7 mouse cellular contexts compared by ENCODE assay signal in the genomic region with DNA sequence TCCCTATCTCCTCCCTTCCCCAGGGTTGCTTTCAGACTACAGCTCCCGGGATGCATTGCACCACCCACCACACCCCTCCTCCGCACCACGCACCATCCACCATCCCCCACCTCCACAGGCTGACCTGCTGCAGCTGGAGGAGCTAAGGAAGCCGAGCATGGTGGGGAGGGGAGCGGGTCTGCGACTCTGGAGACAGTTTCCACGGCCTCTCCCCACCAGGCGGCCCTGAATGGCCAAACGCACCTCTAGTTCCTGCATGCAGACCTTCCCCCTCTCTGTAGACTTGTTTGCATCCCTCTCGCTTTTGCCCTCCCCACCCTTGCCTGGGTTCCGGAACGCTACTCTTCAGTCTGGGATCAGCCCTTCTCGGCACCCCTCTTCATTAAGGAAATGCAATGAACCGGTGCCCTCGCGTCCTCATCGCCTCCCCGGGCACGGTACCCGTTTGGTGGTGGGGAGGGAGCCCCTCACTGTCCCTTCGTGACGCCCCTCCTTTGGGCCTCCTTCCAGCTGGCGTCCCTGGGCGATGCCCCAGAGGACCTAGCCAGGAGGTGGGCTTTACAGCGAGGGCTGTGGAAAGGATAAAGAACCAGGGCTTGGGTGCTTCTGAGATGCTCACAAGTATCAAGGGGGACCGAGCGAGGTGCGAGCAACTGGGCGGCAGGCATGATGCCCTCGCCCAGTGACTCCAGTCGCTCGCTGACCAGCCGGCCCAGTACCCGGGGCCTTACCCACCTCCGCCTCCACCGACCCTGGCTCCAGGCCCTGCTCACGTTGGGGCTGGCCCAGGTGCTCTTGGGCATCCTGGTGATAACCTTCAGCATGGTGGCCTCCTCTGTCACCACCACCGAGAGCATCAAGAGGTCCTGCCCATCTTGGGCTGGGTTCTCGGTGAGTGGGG. TPM values are rescaled to one million over a fixed set of nuclear protein-coding genes. Genes with fewer than 3 reads are reported as not detected.
DNase-seq lines count a peak whose midpoint lies in the region; ATAC-seq and TF ChIP-seq lines count a peak whose summit lies in the region.

A gene (plus strand): TSS at position 86 of the 901 bp plus-strand sequence.

- H3K4me2 ChIP-seq in embryonic facial prominence, embryonic 12.5 days (replicated peaks): peak within 1 kb of the TSS; percentile 94
- peak within 1 kb of the TSS; percentile 88 for H3K4me2 ChIP-seq in intestine, postnatal 0 days (replicated peaks; ENCODE audit: low read depth)

- peaks cover 4% of the 10 kb centered on the region; the same call in 1 of the 2 replicates for H3K27me3 ChIP-seq in embryonic facial prominence, embryonic 12.5 days
- no peaks in the 10 kb centered on the region for H3K27me3 ChIP-seq in intestine, postnatal 0 days (replicated peaks; ENCODE audit: control insufficient read depth, insufficient read depth, low read length)

- no peaks in the 10 kb centered on the region for H3K9me3 ChIP-seq in embryonic facial prominence, embryonic 12.5 days
- H3K9me3 ChIP-seq in intestine, postnatal 0 days (ENCODE audit: control insufficient read depth): no peaks in the 10 kb centered on the region

- peak within 1 kb of the TSS; percentile 86 for H3K9ac ChIP-seq in embryonic facial prominence, embryonic 12.5 days
- H3K9ac ChIP-seq in intestine, postnatal 0 days (ENCODE audit: low read depth, low read length): peak within 1 kb of the TSS; percentile 45

- intact Hi-C loops in left cerebral cortex, postnatal 25 days (cut with DNase I): no loop called here

- DNase-seq in adrenal gland, postnatal 25 days: peak; percentile 83
- DNase-seq in left cerebral cortex, postnatal 25 days (ENCODE audit: low spot score in 2 of 2): peak; percentile 91 to 97
- peak; percentile 91 for DNase-seq in right cerebral cortex, postnatal 36 days (ENCODE audit: low spot score in 2 of 2)

- peak within 1 kb of the TSS; percentile 83 for H3K27ac ChIP-seq in embryonic facial prominence, embryonic 12.5 days
- H3K27ac ChIP-seq in intestine, postnatal 0 days (ENCODE audit: low read depth, low read length): no peak within 1 kb of the TSS; the same call in 1 of the 2 replicates

- WGBS in embryonic facial prominence, embryonic 12.5 days: 5% methylated on average over 39 of the region's 39 CpGs
- WGBS in intestine, postnatal 0 days: 6% methylated on average over 39 of the region's 39 CpGs

- peaks cover 33% of the 10 kb centered on the region for H3K4me1 ChIP-seq in embryonic facial prominence, embryonic 12.5 days
- 0 out of 2 replicates have a peak, but pooled peaks cover 3% of the 10 kb centered on the region for H3K4me1 ChIP-seq in intestine, postnatal 0 days (replicated peaks; ENCODE audit: control insufficient read depth, insufficient read depth, low read length)

- H3K4me3 ChIP-seq in embryonic facial prominence, embryonic 12.5 days: peak within 1 kb of the TSS; percentile 63
- H3K4me3 ChIP-seq in intestine, postnatal 0 days (ENCODE audit: low read depth, low read length): peak within 1 kb of the TSS; percentile 63

- peak; percentile 87 for ATAC-seq in embryonic facial prominence, embryonic 12.5 days (ENCODE audit: insufficient number of reproducible peaks, insufficient read depth, low FRiP score, low TSS enrichment)
- ATAC-seq in granulocyte monocyte progenitor cell, adult 5-6 weeks (replicated peaks; ENCODE audit: poor library complexity, severe bottlenecking): peak; percentile 83
- ATAC-seq in intestine, postnatal 0 days: peak; percentile 83
- ATAC-seq in megakaryocyte-erythroid progenitor cell, adult 5-6 weeks (replicated peaks; ENCODE audit: low FRiP score, low TSS enrichment, poor library complexity, severe bottlenecking): peak; percentile 86

- TF ChIP-seq CTCF in intestine, postnatal 0 days (IDR thresholded peaks at IDR 0.05; ENCODE audit: low read depth): no peak; the same call in 1 of the 2 replicates

- peaks cover 46% of the 10 kb centered on the region for H3K36me3 ChIP-seq in embryonic facial prominence, embryonic 12.5 days
- H3K36me3 ChIP-seq in intestine, postnatal 0 days (ENCODE audit: control insufficient read depth, insufficient read depth): peaks cover 28% of the 10 kb centered on the region

RNA-seq across cellular contexts. Expression of the gene that starts here (rescaled TPM):
- 17.1 and 23.7 TPM in 2 replicates for total RNA-seq in adrenal gland, postnatal 25 days (2021)
- polyA plus RNA-seq in embryonic facial prominence, embryonic 12.5 days (2016; fragmentation: Nextera tagmentation; extraction: Ambion mirVana): 30.9 and 37.2 TPM in 2 replicates
- total RNA-seq in granulocyte monocyte progenitor cell, adult 5-6 weeks (2014; fragmentation: Nextera tagmentation): 23.9 and 27.2 TPM in 2 replicates
- total RNA-seq in granulocyte monocyte progenitor cell, adult 5-6 weeks (2017): 2.5 and 2.9 TPM in 2 replicates
- 4.9 and 5.9 TPM in 2 replicates for polyA plus RNA-seq in intestine, postnatal 0 days (2015; fragmentation: Nextera tagmentation; extraction: Ambion mirVana)
- 10 to 100 TPM; 61.6 to 64.9 TPM for total RNA-seq in left cerebral cortex, postnatal 25 days (2021)
- 28.1 and 39.1 TPM in 2 replicates for total RNA-seq in megakaryocyte-erythroid progenitor cell, adult 5-6 weeks (2014; fragmentation: Nextera tagmentation)
- total RNA-seq in megakaryocyte-erythroid progenitor cell, adult 5-6 weeks (2017): 6.9 and 13.7 TPM in 2 replicates
